Mouse (Mus musculus): ENCODE results near the gene Fabp7.

Fabp7 gene

GRCm38 (mm10) chr10:57784876-57785150 is at the start of gene Fabp7:
Gene Fabp7, plus strand, starts transcription at chr10:57784881.
- in situ Hi-C loops (cut with MboI, MseI): loop anchor here in 1 of 2 experiments (5.0 kb wide), 1 partner anchor 38 kb away; no protein-coding TSS in a partner anchor

GRCm38 (mm10) chr10:57740733-57741132 is 43.9 kb upstream of the Fabp7 start:
- in situ Hi-C loops (cut with MboI, MseI): loop anchor here in 1 of 2 experiments (5.0 to 10.0 kb wide), 4 partner anchors 54 to 517 kb away; partner anchors contain the start of genes Gcc2 and Smpdl3a

GRCm38 (mm10) chr10:57741351-57741750 is 43.3 kb upstream of the Fabp7 start:
- in situ Hi-C loops (cut with MboI, MseI): loop anchor here in 1 of 2 experiments (5.0 to 10.0 kb wide), 4 partner anchors 53 to 516 kb away; partner anchors contain the start of genes Gcc2 and Smpdl3a

GRCm38 (mm10) chr10:57743045-57743444 is 41.6 kb upstream of the Fabp7 start:
- in situ Hi-C loops (cut with MboI, MseI): loop anchor here in 1 of 2 experiments (5.0 to 10.0 kb wide), 4 partner anchors 52 to 514 kb away; partner anchors contain the start of genes Gcc2 and Smpdl3a

- in situ Hi-C loops (cut with MboI, MseI): loop anchor here in 1 of 2 experiments (5.0 to 10.0 kb wide), 4 partner anchors 51 to 514 kb away; partner anchors contain the start of genes Gcc2 and Smpdl3a
Measured at GRCm38 (mm10) chr10:57743606-57744016, 41.1 kb upstream of the Fabp7 start.

- in situ Hi-C loops (cut with MboI, MseI): loop anchor here in 1 of 2 experiments (5.0 to 10.0 kb wide), 4 partner anchors 51 to 513 kb away; partner anchors contain the start of genes Gcc2 and Smpdl3a
Measured at GRCm38 (mm10) chr10:57744128-57744765, 40.4 kb upstream of the Fabp7 start.

GRCm38 (mm10) chr10:57745452-57745851 is 39.2 kb upstream of the Fabp7 start:
- in situ Hi-C loops (cut with MboI, MseI): loop anchor here (5.0 to 10.0 kb wide), 3 partner anchors 37 to 477 kb away; partner anchors contain the start of genes AW822073 (in 1 of the 2), Fabp7 (in 1 of the 2) and Smpdl3a (in 1 of the 2)

GRCm38 (mm10) chr10:57747127-57747526 is 37.6 kb upstream of the Fabp7 start:
- in situ Hi-C loops (cut with MboI, MseI): loop anchor here (5.0 to 10.0 kb wide), 3 partner anchors 35 to 475 kb away; partner anchors contain the start of genes AW822073 (in 1 of the 2), Fabp7 (in 1 of the 2) and Smpdl3a (in 1 of the 2)

GRCm38 (mm10) chr10:57753343-57753742 is 31.3 kb upstream of the Fabp7 start:
- in situ Hi-C loops (cut with MboI, MseI): loop anchor here in 1 of 2 experiments (5.0 kb wide), 1 partner anchor 89 kb away; no protein-coding TSS in a partner anchor

- in situ Hi-C loops (cut with MboI, MseI): no loop called here
Measured at GRCm38 (mm10) chr10:57755201-57755736, 29.4 kb upstream of the Fabp7 start.

- in situ Hi-C loops (cut with MboI, MseI): no loop called here
Measured at GRCm38 (mm10) chr10:57758999-57759398, 25.7 kb upstream of the Fabp7 start.

- in situ Hi-C loops (cut with MboI, MseI): no loop called here
Measured at GRCm38 (mm10) chr10:57760694-57761093, 24.0 kb upstream of the Fabp7 start.

GRCm38 (mm10) chr10:57763044-57763443 is 21.6 kb upstream of the Fabp7 start:
- in situ Hi-C loops (cut with MboI, MseI): no loop called here

GRCm38 (mm10) chr10:57783289-57784130 is 1.2 kb upstream of the Fabp7 start:
- in situ Hi-C loops (cut with MboI, MseI): loop anchor here in 1 of 2 experiments (5.0 kb wide), 1 partner anchor 36 kb away; no protein-coding TSS in a partner anchor

GRCm38 (mm10) chr10:57784131-57784875 is 378 bp upstream of the Fabp7 start:
- in situ Hi-C loops (cut with MboI, MseI): loop anchor here in 1 of 2 experiments (5.0 kb wide), 1 partner anchor 37 kb away; no protein-coding TSS in a partner anchor

GRCm38 (mm10) chr10:57785552-57785951 is 871 bp downstream of the Fabp7 start:
- in situ Hi-C loops (cut with MboI, MseI): no loop called here

GRCm38 (mm10) chr10:57792957-57793356 is 8.3 kb downstream of the Fabp7 start:
- in situ Hi-C loops (cut with MboI, MseI): loop anchor here in 1 of 2 experiments (10.0 kb wide), 1 partner anchor 48 kb away; no protein-coding TSS in a partner anchor

- in situ Hi-C loops (cut with MboI, MseI): loop anchor here in 1 of 2 experiments (10.0 kb wide), 1 partner anchor 49 kb away; no protein-coding TSS in a partner anchor
Measured at GRCm38 (mm10) chr10:57794018-57794417, 9.3 kb downstream of the Fabp7 start, which contains the start of gene Smpdl3a. Gene Smpdl3a, plus strand, starts transcription at chr10:57794335.

GRCm38 (mm10) chr10:57794491-57795461 is 10.1 kb downstream of the Fabp7 start:
- in situ Hi-C loops (cut with MboI, MseI): loop anchor here in 1 of 2 experiments (5.0 to 10.0 kb wide), 2 partner anchors 43 to 50 kb away; no protein-coding TSS in a partner anchor
